Mouse (Mus musculus): Measurements from ENCODE around the gene Sec63.

Gene Sec63

DNA sequence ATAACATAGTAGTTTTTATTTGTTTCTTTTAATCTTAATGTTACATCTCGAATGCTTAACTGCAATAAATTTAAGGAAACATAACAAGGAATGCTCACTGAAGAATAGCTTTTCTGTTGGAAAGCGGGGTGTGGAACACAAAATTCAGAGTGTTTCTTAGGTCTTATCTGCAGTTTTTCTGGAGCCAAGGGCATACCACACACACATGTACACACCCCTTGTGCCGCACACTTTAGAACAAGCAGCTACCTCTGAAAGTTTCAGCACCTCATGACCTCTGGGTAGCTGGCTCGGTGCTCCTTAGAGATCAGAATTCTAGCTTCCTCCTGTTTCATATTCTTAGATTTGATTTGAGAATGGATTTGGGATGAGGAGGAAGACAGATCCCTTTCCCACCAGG lies 101.5 kb downstream of the Sec63 start:
- DNase-seq (ENCODE audit: low read depth, low spot score), result no peak

DNA sequence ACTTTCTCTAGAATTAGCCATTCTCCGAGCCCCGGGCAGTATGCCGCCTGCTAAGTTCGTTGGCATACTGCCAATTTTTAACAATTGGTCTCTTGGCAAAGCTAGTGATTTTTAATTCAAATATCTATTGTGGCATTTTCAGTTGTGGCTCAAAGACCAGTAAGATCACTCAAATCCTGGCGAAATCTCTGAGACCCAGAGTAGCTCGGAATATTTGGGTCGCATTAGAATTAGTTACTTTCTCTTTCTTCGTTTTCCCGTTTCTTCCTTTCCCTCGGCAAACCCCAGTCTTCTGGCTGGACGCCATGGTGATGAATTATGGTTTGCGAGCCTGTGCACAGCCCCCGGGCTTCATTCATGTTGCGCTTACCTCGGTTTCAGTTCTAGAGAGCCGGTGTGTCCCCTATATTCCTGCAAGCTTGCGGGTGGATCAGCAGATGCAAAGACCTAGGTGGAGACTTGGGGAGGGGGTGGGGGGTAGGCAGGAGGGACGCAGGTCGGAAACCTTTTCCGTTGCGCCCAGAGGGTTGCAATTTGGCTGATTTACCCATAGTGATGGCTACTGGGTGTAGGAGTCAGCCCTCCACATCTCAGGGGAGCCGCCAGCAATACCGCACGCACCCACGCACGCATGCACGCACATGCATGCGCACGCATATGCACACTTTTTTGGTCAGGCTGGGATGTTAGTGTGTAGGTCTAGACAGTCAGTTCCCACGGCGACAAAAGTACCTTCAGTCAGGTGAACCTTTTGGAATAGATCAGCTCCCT lies 102.5 kb downstream of the Sec63 start:
- no peak for DNase-seq (ENCODE audit: low read depth, low spot score)

DNA sequence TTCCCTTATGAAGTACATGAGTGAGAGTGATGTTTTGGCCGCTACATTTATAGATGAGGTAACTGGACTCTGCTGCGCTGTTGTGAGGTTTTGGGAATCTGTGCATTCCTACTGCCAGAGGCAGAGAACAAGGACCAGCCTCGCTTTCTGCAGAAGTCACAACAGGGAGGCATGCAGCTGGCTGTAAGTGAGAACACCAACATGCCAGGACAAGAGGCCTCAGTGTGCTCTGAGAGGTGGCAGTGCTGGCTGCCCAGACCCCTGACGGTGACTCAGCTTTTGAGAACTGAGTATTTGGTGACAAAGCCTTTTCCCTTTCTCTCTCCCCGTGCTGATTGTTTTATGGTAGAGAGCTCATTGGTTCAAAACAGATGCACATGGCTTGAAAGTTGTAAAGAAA lies 103.4 kb downstream of the Sec63 start:
- DNase-seq (ENCODE audit: low read depth, low spot score), result no peak

DNA sequence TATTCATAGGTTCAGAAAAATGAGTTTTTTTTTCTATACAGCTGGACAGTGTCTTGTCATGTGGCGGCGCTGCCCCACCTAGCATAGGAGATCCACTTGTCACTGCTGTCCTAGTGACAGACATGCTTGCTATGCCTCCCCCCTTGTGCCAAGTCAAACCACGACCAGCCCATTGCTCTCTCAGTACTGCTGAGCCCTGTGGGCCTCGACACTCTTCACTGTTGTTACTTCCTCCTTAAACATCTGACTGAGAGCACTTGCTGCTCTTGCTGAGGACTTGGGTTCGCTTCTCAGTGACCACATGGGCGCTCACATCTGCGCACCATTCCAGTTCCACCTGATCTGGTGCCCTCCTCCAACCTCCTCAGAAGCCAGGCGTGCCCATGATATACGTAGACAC lies 107.1 kb downstream of the Sec63 start:
- DNase-seq (ENCODE audit: low read depth, low spot score), result no peak

DNA sequence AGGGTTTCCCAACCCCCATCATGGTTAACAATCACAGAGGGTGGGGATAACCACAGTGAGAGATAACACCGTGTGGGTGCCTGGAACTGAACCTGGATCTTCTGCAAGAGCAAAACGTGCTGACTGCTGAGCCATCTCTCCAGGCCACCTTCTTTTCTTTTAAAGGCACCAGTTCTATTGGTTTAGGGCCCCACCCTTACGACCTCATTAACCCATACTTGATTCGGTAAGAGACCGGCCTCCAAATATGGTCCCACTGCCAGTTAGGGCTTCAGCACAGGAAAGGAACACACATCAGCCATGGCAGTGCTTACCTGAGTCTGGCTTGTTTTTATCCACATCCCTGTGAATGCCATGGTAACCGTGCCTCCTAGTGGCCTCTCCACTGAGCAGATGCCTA lies 108.2 kb downstream of the Sec63 start:
- DNase-seq (ENCODE audit: low read depth, low spot score), result no peak

DNA sequence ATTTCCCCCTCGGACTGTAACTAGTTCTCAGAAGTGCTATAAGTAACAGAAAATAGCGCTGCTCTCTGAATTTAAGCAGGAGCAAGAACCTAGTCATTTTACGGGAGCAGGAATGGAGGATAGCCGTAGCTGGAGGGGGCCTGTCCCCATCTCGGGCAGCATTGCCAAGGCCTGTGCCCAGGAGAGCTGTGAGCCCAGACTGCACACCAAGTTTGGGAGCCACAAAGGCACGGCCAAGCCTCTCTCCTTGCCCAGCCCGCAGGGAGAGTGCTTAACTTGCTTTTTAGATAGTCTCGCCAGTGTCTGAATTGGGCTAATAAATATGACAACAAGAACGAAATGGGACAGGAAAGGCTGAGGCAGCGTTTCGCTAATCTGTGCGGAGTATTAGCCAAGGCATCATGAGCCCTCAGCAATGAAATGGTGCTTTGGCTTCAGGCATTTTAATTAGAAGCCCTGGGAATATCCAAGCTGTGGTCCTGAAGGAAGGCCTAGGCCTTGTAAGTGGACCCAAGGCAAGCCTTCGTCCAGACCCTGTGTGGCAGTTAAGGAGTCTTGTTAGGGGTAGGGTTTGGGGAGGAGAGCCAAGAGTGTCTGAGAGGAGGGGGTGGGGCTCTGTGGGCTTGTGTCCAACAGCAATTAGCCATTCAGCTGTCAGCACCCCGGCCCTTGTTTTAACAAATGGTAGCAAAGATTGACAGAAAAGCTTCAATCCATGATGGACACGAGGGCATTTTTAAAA lies 111.1 kb downstream of the Sec63 start:
- DNase-seq (ENCODE audit: low read depth, low spot score), result no peak

DNA sequence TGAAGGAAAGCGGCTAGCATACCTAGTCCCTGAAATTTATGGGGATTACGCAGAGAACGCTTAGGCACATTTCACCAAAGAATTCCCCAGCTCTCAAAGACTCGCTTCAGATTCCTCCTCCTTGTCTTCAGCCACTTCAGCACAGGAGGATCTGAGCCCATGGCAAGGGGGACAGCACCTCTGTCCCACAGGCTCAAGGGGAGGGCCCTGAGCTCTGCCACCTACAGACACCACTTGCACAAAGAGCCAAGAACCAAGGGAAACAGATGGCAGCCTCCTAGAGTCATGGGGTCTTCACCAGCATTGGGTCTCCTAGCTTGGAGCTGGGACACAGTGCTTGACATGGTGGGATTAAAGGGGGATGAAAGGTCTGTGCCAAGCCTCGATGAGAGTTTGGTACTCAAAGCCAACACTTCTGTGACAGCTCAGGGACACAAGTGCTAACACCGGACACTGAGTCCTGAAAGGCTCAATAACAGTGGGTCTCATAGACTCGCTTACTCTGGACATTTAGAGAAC lies 111.8 kb downstream of the Sec63 start:
- no peak for DNase-seq (ENCODE audit: low read depth, low spot score)

DNA sequence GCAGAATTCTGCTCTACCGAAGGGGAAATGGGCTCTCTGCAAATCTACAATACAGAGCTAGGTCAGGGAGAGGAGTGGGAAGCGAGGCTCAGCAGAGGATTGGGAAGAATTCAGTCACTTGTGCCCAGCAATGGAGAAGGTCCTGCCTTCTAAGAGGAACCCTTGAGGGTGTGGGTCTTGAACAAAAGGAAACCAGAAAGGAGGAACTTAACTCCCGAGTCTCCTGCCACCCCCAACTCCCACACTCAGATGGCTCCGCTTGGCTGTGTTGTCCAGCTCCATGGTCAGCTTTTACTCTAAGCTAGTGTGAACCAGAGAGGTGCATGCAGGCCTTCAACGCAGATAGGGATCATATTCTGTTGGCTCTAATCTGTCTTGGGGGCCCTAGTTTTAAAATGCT lies 114.9 kb downstream of the Sec63 start:
- no peak for DNase-seq (ENCODE audit: low read depth, low spot score)

DNA sequence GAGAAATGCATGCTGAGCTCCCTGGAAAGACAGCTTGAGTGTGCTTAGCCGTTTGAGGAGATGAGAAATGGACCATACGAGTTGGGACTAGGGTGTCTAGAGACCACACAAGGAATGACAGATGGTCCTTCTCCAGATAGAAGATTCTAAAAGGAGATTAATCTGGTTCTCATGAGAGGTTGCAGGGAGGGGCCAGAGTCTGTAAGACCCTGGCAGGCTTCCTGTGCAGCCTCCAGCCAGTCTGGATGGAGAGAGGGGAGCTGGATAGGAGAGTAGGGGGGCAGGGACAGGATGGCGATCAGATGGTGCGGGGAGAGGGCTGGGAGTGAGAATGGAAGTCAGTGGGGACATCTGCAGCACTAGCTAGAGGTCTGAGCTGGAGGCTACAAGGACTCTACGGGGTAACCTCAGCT lies 118.0 kb downstream of the Sec63 start:
- DNase-seq (ENCODE audit: low read depth, low spot score), result no peak

DNA sequence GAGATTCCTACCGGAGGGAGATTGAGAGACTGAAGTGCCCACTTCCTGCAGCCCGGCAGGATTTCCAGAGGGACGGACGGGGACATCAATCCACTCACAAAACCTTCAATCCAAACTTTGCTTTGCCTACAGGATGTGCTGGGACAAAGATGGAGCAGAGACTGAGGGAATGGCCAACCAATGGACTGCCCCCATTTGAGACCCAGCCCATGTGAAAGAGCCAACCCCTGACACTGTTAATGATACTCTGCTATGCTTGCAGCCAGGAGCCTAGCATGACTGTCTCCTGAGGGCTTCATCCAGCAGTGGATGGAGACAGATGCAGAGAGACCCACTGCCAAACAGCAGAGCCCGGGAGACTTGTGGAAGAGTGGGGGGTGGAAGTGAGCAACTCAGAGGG lies 118.4 kb downstream of the Sec63 start:
- no peak for DNase-seq (ENCODE audit: low read depth, low spot score)

Data from retina, adult 2 months (tissue).